Mouse (Mus musculus) neural tube, embryonic 15.5 days (tissue): ENCODE results near the gene Mrgpra1. TPM values are rescaled to one million over a fixed set of nuclear protein-coding genes. Genes with fewer than 3 reads are reported as not detected.

Source experiments
- polyA plus RNA-seq: library from polyadenylated mRNA; unstranded; fragments of >200 nt; fragmentation: Nextera tagmentation; extraction: Ambion mirVana; gene quantifications from 2 replicates; pipeline ENCODE4 v1.2.1, GENCODE M21; 2015

The Mrgpra1 gene
- polyA plus RNA-seq, 1 experiment from 2014 or later, result 0.88 TPM

Other genes starting within 250 kb of the Mrgpra1 start
- gene Ptpn5, start 220.6 kb downstream of the Mrgpra1 start, polyA plus RNA-seq, result 163 and 187 TPM in 2 replicates
- gene Mrgpra6, start 149.3 kb downstream of the Mrgpra1 start, polyA plus RNA-seq, result not detected in 2 replicates
- not detected in 2 replicates for gene Mrgpra9, start 101.4 kb downstream of the Mrgpra1 start, polyA plus RNA-seq
- gene Mrgpra2a, start 97.9 kb upstream of the Mrgpra1 start, polyA plus RNA-seq, result not detected in 2 replicates
- gene Mrgpra2b, start 174.6 kb upstream of the Mrgpra1 start, polyA plus RNA-seq, result not detected in 2 replicates
- gene Mrgpra3, start 247.1 kb upstream of the Mrgpra1 start, polyA plus RNA-seq, result not detected in 2 replicates